Mouse (Mus musculus): Measurements from ENCODE around the gene Mpst. TPM values are rescaled to one million over a fixed set of nuclear protein-coding genes. Genes with fewer than 3 reads are reported as not detected.

Mpst gene
- polyA plus RNA-seq, 1 experiment, result 21.6 TPM

DNA sequence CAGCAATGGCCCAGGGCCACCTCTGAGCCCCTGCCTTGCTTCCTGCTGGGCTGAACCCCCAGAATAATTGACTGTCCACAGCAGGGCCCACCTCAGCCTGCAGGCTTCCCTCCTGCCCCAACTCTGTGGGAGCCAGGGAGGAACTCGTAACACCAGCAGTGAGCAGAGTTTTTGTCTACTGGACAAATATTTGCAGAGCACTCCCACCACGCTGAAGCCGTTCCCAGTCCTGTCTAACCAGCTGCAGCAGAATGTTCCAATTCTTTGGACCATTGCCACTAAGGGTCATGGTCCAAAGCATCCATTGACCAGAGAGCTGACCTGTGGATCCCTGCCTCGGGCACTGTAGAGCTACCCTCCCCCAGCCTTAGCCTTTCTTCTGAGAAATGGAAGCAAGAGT is 10.7 kb downstream of the Mpst start:
- Histone ChIP-seq H3K27ac (ENCODE audit: insufficient read depth, low read depth, low read length) (no peak overlapping the region), H3K4me3 (ENCODE audit: insufficient read depth, low read length) (no peak overlapping the region), H3K4me1 (ENCODE audit: control insufficient read depth, insufficient read depth, low read length) (no peaks in the 10 kb centered on the region)
- no peak for TF ChIP-seq CTCF (IDR thresholded peaks at IDR 0.05; ENCODE audit: low read depth, low read length)
- no peak for TF ChIP-seq POLR2A (IDR thresholded peaks at IDR 0.05; ENCODE audit: borderline replicate concordance, low read depth, low read length)

DNA sequence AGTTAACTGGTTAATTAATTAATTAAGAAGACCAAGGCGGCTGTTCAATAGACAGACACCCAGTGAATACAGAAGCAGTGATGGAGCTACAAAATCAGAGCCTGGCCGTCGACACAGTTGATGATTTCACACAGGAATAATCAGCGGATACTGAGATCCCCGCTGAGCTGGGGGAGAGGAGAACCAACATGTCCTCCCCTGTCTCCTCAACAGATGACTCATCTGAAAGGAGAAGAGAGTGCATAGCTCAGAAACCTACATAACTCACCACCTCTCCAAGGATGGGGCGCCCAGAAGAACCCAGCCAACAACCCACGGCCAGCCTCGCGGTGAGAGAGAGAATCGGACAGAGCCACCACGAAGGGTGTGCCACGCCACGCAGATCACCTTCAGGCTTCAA is 14.2 kb downstream of the Mpst start:
- Histone ChIP-seq H3K4me1 (ENCODE audit: control insufficient read depth, insufficient read depth, low read length) (peaks cover 3% of the 10 kb centered on the region; the same call in 1 of the 2 replicates), H3K27ac (ENCODE audit: insufficient read depth, low read depth, low read length) (no peak overlapping the region), H3K4me3 (ENCODE audit: insufficient read depth, low read length) (no peak overlapping the region)
- no peak for TF ChIP-seq CTCF (IDR thresholded peaks at IDR 0.05; ENCODE audit: low read depth, low read length)
- TF ChIP-seq POLR2A (IDR thresholded peaks at IDR 0.05; ENCODE audit: borderline replicate concordance, low read depth, low read length), result no peak

DNA sequence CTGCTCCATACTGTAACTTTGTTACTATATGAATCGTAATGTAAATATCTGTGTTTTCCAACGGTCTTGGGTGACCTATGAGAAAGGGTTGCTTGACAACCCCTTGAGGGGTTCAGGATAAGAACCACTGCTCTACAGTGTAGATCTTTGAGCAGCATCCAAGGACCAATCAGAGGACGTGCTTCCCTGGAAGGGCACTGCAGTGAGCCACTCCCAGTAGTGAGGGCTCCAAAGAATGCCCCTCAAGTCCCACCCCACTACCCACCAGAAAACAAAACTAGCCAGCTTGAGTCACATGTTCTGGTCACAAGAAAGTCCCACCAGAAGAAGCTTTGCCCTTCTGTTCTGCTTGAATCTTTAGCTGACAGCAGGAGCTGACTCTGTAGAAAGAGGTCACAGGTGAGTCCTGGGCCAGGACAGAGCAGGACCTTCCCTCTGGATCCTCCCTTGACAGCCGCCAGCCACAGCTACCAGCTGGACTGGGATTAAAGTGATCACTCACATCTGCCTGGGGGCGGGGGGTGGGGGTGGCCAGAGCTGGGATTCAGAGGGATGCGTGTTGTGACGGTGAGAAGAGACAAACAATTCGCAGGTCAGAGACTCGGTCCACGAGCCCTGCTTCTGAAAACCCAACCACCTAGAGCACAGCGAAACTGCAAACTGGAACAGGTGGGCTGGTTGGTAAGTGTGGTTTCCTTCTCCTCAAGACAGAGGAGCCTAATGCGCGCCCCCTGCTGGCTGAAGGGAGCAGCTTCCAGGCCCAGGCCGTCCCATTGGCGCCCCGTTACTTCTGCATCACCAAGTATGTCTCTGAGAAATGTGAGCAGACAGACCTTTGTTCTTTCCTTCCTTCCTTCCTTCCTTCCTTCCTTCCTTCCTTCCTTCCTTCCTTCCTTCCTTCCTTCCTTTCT is 16.1 kb downstream of the Mpst start:
- TF ChIP-seq POLR2A (IDR thresholded peaks at IDR 0.05; ENCODE audit: borderline replicate concordance, low read depth, low read length) (no peak), CTCF (IDR thresholded peaks at IDR 0.05; ENCODE audit: low read depth, low read length) (peak; percentile 49)
- H3K4me3 ChIP-seq (ENCODE audit: insufficient read depth, low read length), result no peak overlapping the region
- no peak overlapping the region for H3K27ac ChIP-seq (ENCODE audit: insufficient read depth, low read depth, low read length)
- H3K4me1 ChIP-seq (ENCODE audit: control insufficient read depth, insufficient read depth, low read length), result peaks cover 3% of the 10 kb centered on the region; the same call in 1 of the 2 replicates

DNA sequence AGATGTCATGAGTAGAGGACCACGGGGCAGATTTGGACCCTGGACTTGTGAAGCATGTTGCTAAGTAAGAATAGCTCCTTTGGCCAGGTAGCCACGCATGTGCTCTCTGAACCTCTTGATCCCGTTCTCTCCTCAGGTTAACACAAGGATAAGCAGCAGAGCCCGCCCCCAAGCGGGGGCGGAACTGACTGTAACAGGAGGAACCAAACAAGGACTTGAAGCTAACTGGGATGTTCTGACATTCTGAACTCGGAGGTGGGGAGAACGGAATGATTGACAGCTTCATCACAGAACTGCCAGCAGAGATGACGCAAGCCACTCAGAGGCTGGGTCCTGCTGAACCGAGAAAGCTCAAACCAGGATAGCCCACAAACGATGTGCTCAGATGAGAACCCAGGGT is 18.3 kb downstream of the Mpst start:
- TF ChIP-seq CTCF (IDR thresholded peaks at IDR 0.05; ENCODE audit: low read depth, low read length) (no peak), POLR2A (IDR thresholded peaks at IDR 0.05; ENCODE audit: borderline replicate concordance, low read depth, low read length) (no peak)
- H3K4me3 ChIP-seq (ENCODE audit: insufficient read depth, low read length), result no peak overlapping the region
- no peak overlapping the region for H3K27ac ChIP-seq (ENCODE audit: insufficient read depth, low read depth, low read length)
- H3K4me1 ChIP-seq (ENCODE audit: control insufficient read depth, insufficient read depth, low read length), result peaks cover 6% of the 10 kb centered on the region

DNA sequence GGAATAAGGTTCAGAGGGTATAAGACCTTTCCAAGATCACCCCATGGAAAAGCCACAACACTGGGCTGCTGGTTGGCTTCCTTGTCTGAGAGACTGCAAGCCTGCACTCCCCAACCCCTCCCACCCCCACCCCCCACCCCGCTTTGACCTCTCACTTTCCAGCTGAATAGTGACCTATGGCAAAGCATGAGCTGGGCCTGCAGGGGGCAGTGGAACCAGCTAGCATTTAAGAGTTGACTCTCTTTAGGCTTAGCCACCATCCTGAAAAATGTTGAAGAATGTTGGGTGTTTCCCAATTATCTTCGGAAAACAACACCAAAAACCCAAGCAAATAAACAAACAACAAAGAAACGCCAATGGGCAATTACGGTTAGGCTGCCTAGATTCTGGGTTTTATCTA is 19.0 kb downstream of the Mpst start:
- no peak for TF ChIP-seq POLR2A (IDR thresholded peaks at IDR 0.05; ENCODE audit: borderline replicate concordance, low read depth, low read length)
- no peak for TF ChIP-seq CTCF (IDR thresholded peaks at IDR 0.05; ENCODE audit: low read depth, low read length)
- peaks cover 14% of the 10 kb centered on the region for H3K4me1 ChIP-seq (ENCODE audit: control insufficient read depth, insufficient read depth, low read length)
- H3K4me3 ChIP-seq (ENCODE audit: insufficient read depth, low read length), result no peak overlapping the region
- H3K27ac ChIP-seq (ENCODE audit: insufficient read depth, low read depth, low read length), result no peak overlapping the region

DNA sequence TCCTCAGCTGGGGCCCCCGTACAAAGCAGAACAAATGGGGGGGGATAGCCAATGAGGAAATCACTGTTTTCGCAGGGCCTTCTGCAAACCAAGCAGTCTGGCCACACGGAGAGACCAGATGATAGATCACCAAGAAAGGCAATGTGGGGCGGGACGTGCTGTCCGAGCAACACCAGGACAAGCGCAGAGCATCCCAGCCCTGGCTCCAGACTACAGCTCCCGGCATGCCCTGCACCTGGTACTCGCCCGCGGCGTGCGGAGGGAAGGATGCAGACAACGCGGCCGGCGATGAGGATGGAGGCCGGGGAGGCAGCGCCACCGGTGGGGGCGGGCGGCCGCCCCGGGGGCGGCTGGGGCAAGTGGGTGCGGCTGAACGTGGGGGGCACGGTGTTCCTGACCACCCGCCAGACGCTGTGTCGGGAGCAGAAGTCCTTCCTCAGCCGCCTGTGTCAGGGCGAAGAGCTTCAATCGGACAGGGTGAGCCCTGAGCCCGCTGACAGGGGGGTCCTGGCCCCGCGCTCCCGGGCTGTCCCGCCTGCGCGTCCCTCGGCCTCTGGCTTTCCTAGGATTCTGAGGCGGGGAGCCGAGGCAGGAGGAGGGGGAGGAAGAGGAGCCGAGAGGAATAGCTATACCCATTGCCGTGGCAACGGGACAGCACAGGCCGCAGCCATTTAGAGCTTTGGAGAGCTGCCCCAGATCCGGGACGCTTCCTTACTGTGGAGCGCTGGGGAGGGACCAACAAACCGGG is 22.3 kb downstream of the Mpst start, which contains the start of gene Kctd17:
Kctd17 (plus strand) TSS at position 174 of the 748 bp plus-strand sequence.
- Histone ChIP-seq H3K4me3 (ENCODE audit: insufficient read depth, low read length) (peak within 1 kb of the TSS; percentile 67), H3K27ac (ENCODE audit: insufficient read depth, low read depth, low read length) (no peak within 1 kb of the TSS), H3K4me1 (ENCODE audit: control insufficient read depth, insufficient read depth, low read length) (peaks cover 15% of the 10 kb centered on the region)
- TF ChIP-seq POLR2A (IDR thresholded peaks at IDR 0.05; ENCODE audit: borderline replicate concordance, low read depth, low read length), result no peak
- TF ChIP-seq CTCF (IDR thresholded peaks at IDR 0.05; ENCODE audit: low read depth, low read length), result no peak

DNA sequence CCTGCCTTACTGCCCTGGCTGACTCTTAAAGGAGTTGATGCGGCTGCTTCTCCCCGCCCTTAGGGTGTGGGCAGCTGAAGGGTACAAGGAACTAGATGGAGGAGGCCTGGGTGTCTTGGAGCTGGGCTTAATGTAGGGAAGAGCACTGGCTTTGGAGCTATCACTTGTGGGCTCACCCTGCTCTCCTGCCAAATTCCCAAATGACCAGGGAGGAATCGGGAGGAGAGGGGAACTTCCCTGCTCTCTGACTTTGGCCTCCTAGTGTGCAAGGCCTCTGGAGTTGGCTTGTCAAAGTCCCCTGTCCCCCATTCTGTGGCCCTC is 22.9 kb downstream of the Mpst start:
- Histone ChIP-seq H3K4me1 (ENCODE audit: control insufficient read depth, insufficient read depth, low read length) (peaks cover 15% of the 10 kb centered on the region), H3K27ac (ENCODE audit: insufficient read depth, low read depth, low read length) (no peak overlapping the region), H3K4me3 (ENCODE audit: insufficient read depth, low read length) (peak overlapping the region; percentile 67)
- TF ChIP-seq CTCF (IDR thresholded peaks at IDR 0.05; ENCODE audit: low read depth, low read length) (no peak), POLR2A (IDR thresholded peaks at IDR 0.05; ENCODE audit: borderline replicate concordance, low read depth, low read length) (no peak)

DNA sequence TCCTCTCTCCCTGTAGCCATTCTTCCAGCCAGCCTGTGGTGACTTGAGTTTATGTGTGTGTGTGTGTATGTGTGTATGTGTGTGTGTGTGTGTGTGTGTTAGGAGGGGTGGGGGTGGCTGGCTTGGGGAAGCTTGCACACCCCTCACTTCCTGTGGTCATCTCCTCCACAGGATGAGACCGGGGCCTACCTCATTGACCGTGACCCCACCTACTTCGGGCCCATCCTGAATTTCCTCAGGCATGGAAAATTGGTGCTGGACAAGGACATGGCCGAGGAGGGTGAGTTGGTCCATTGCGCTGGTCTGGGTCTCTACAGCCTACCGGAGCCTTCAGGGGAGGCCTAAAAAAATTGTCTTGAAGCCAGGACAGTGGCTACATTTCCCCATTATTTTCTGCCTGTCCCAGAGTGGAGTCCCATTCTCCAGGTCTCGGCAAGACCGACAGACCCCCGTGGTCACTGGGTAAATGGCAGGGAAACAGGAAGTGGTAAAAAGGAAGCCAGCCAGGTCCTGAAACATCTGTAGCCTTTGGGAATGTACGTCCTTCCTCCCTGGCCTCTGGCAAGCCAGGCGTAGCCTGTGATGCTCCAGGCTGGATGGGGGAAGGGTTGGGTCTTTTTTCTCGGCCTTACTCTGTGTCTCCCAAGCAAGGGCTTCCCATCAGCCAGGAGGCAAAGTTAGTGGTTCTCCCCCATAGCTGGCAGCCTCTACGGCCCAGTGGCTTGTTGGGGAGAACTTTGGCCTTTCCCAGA is 23.8 kb downstream of the Mpst start:
- Histone ChIP-seq H3K4me1 (ENCODE audit: control insufficient read depth, insufficient read depth, low read length) (peaks cover 15% of the 10 kb centered on the region), H3K4me3 (ENCODE audit: insufficient read depth, low read length) (peak overlapping the region; percentile 67; the same call in 1 of the 2 replicates), H3K27ac (ENCODE audit: insufficient read depth, low read depth, low read length) (no peak overlapping the region)
- no peak for TF ChIP-seq CTCF (IDR thresholded peaks at IDR 0.05; ENCODE audit: low read depth, low read length)
- no peak for TF ChIP-seq POLR2A (IDR thresholded peaks at IDR 0.05; ENCODE audit: borderline replicate concordance, low read depth, low read length)

DNA sequence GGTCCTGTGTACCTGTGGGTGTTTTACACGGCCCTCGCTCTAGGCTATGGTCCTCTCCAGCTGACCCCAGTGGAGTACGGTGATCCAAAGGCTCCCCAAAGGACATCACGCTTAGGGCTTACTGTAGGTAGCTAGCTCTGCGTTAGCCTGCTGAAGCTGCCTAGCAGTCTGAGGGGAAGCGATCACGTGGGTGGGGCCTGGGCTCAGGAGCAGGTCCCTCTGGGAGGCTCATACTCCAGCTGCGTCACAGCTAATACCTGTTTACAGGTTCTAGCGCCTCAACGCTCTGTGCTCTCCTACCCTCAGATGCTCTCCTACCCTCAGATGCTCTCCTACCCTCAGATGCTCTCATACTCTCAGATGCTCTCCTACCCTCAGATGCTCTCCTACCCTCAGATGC is 24.7 kb downstream of the Mpst start:
- H3K27ac ChIP-seq (ENCODE audit: insufficient read depth, low read depth, low read length), result no peak overlapping the region
- H3K4me3 ChIP-seq (ENCODE audit: insufficient read depth, low read length), result no peak overlapping the region

More for the DNA sequence above, 24.7 kb downstream of the Mpst start:
- peaks cover 15% of the 10 kb centered on the region for H3K4me1 ChIP-seq (ENCODE audit: control insufficient read depth, insufficient read depth, low read length)
- no peak for TF ChIP-seq POLR2A (IDR thresholded peaks at IDR 0.05; ENCODE audit: borderline replicate concordance, low read depth, low read length)
- TF ChIP-seq CTCF (IDR thresholded peaks at IDR 0.05; ENCODE audit: low read depth, low read length), result no peak

All from bone marrow macrophage, adult 2 months (primary cell).